In genomic region chr9:62476782-62477487, GRCm38 (mm10) we compare ENCODE assay signal across 8 mouse cellular contexts. TPM values are rescaled to one million over a fixed set of nuclear protein-coding genes. Genes with fewer than 3 reads are reported as not detected.
DNase-seq lines count a peak whose midpoint lies in the region; ATAC-seq lines count a peak whose summit lies in the region.

No protein-coding gene starts in this region.

- H3K4me2 ChIP-seq in embryonic facial prominence, embryonic 13.5 days, result no peak overlapping the region
- H3K4me2 ChIP-seq in midbrain, embryonic 13.5 days (replicated peaks), result no peak overlapping the region
- H3K4me2 ChIP-seq in stomach, embryonic 16.5 days (ENCODE audit: low read depth, low read length), result no peak overlapping the region

- peak overlapping the region; percentile 55 for H3K27ac ChIP-seq in embryonic facial prominence, embryonic 13.5 days
- peak overlapping the region; percentile 76 for H3K27ac ChIP-seq in midbrain, embryonic 13.5 days
- H3K27ac ChIP-seq in stomach, embryonic 16.5 days (ENCODE audit: low read length), result peak overlapping the region; percentile 80

- H3K36me3 ChIP-seq in embryonic facial prominence, embryonic 13.5 days, result no peaks in the 10 kb centered on the region
- no peaks in the 10 kb centered on the region for H3K36me3 ChIP-seq in midbrain, embryonic 13.5 days
- H3K36me3 ChIP-seq in stomach, embryonic 16.5 days (ENCODE audit: control insufficient read depth, insufficient read depth, low read length), result no peaks in the 10 kb centered on the region

- ATAC-seq in embryonic facial prominence, embryonic 13.5 days (ENCODE audit: insufficient number of reproducible peaks, insufficient read depth, low FRiP score, low TSS enrichment, low read depth), result no peak
- ATAC-seq in midbrain, embryonic 13.5 days, result peak; percentile 78
- ATAC-seq in stomach, embryonic 16.5 days (ENCODE audit: insufficient read depth, low FRiP score), result peak; percentile 90

- H3K27me3 ChIP-seq in embryonic facial prominence, embryonic 13.5 days, result no peaks in the 10 kb centered on the region
- no peaks in the 10 kb centered on the region for H3K27me3 ChIP-seq in midbrain, embryonic 13.5 days
- no peaks in the 10 kb centered on the region for H3K27me3 ChIP-seq in stomach, embryonic 16.5 days (ENCODE audit: control insufficient read depth, insufficient read depth, low read length)

- no peak overlapping the region for H3K4me3 ChIP-seq in embryonic facial prominence, embryonic 13.5 days
- no peak overlapping the region for H3K4me3 ChIP-seq in midbrain, embryonic 13.5 days (replicated peaks)
- H3K4me3 ChIP-seq in stomach, embryonic 16.5 days (replicated peaks; ENCODE audit: low read length), result no peak overlapping the region

- H3K9ac ChIP-seq in embryonic facial prominence, embryonic 13.5 days, result peak overlapping the region; percentile 27; the same call in 1 of the 2 replicates
- peak overlapping the region; percentile 44; the same call in 1 of the 2 replicates for H3K9ac ChIP-seq in midbrain, embryonic 13.5 days (replicated peaks)
- peak overlapping the region; percentile 43 for H3K9ac ChIP-seq in stomach, embryonic 16.5 days (ENCODE audit: low read length)

- DNase-seq in cerebellum, adult 11 months, result peak; percentile 97
- DNase-seq in heart, adult 8-10 months (ENCODE audit: low spot score), result peak; percentile 86
- DNase-seq in kidney, adult 18-20 months, result peak; percentile 44
- peak; percentile 72 to 77 for DNase-seq in left cerebral cortex, postnatal 14 days (ENCODE audit: low spot score in 2 of 2)
- no peak for DNase-seq in adipocyte (ENCODE audit: low spot score)

- 50% methylated on average over 11 of the region's 11 CpGs for WGBS in embryonic facial prominence, embryonic 13.5 days
- WGBS in midbrain, embryonic 13.5 days, result 50% methylated on average over 11 of the region's 11 CpGs
- 25% methylated on average over 11 of the region's 11 CpGs for WGBS in stomach, embryonic 16.5 days

- H3K9me3 ChIP-seq in embryonic facial prominence, embryonic 13.5 days, result no peaks in the 10 kb centered on the region
- H3K9me3 ChIP-seq in midbrain, embryonic 13.5 days, result no peaks in the 10 kb centered on the region
- H3K9me3 ChIP-seq in stomach, embryonic 16.5 days (replicated peaks; ENCODE audit: control insufficient read depth, low read length), result no peaks in the 10 kb centered on the region

- intact Hi-C loops in left cerebral cortex, postnatal 14 days (cut with DNase I), result loop anchor here (10.0 kb wide), 1 partner anchor 298 kb away; no protein-coding TSS in a partner anchor

- peaks cover 24% of the 10 kb centered on the region for H3K4me1 ChIP-seq in embryonic facial prominence, embryonic 13.5 days
- peaks cover 36% of the 10 kb centered on the region for H3K4me1 ChIP-seq in midbrain, embryonic 13.5 days (replicated peaks)
- H3K4me1 ChIP-seq in stomach, embryonic 16.5 days (ENCODE audit: control insufficient read depth, insufficient read depth, low read length), result peaks cover 13% of the 10 kb centered on the region

RNA-seq across cellular contexts. Expression of gene Coro2b, which starts 59.9 kb away (rescaled TPM):
- 7.8 and 8.8 TPM in 2 replicates for polyA plus RNA-seq in embryonic facial prominence, embryonic 13.5 days (2015; fragmentation: Nextera tagmentation; extraction: Ambion mirVana)
- 10 to 100 TPM in 2 of 4 experiments, 1 to 10 TPM in 2; 8.6 to 12.9 (median 10.1) TPM for total RNA-seq in heart, adult 8-10 months (2022)
- total RNA-seq in left cerebral cortex, postnatal 14 days (2021), result 100 to 1,000 TPM; 142 to 155 TPM
- polyA plus RNA-seq in midbrain, embryonic 13.5 days (2015; fragmentation: Nextera tagmentation; extraction: Ambion mirVana), result 28.4 and 34.7 TPM in 2 replicates
- 9.8 and 10.4 TPM in 2 replicates for polyA plus RNA-seq in stomach, embryonic 16.5 days (2015; fragmentation: Nextera tagmentation; extraction: Ambion mirVana)
